Mouse (Mus musculus): Measurements from ENCODE around the gene Lamtor2.

Lamtor2 gene

DNA sequence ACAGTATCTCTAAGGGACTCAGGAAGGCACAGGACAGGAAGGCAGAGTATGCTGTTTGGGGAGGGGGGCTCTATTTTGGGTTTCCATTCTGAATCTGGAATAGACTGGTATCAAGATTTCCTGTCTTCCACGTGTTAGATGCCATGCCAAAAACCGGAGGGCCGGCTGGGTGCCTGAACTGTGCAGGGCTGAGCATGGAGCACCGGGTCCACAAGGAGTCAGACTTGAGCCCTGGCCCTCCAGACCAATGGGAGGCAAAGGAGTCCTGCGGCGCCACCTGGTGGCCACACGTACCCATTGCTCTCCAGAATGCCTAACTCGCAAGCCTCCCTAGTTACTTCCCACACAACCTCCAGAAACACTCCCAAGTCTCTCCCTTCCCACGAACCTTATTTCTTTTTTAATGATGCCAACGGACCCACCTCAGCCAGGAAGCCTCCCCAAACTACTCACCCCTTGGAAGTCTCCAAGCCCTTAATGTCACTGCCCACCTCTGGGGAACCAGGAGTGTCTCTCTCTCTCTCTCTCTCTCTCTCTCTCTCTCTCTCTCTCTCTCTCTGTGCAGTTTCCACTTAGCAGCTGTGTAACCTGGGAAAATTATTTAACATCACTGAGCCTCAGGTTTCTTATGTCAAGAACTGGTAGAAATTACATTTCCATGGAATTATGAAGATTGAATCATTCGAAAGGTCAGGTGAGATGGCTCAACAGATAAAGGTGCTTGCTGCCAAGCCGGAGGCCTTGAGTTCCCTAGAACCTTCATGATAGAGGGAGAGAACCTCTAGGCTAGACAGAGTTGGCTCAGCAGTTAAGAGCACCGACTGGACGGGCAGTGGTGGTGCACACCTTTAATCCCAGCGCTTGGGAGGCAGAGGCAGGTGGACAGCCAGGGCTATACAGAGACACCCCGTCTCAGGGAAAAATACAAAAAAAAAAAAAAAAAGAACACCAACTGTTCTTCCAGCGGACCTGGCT lies 26.4 kb downstream of the Lamtor2 start:
- peak; percentile 62 to 73 for DNase-seq (ENCODE audit: low spot score in 2 of 2)

DNA sequence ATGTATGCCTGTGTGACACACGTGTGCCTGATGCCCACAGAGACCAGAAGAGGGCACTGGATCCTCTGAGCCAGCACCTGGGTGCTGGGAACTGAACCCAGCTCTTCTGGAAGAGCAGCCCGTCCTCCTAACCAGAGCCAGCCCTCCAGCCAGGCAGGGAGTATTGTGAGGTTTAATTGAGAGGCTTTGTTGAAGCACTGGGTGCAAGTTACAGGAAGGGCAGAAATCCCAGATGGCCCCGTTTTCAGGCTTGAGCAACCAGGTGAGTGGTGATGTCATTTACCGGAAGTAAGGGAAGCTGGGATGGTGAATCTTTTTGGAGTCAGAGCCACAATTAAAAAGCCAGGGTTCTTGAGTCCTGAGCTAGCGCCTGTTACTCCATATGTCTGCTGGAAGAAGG lies 27.9 kb downstream of the Lamtor2 start:
- DNase-seq (ENCODE audit: low spot score in 2 of 2) = no peak

DNA sequence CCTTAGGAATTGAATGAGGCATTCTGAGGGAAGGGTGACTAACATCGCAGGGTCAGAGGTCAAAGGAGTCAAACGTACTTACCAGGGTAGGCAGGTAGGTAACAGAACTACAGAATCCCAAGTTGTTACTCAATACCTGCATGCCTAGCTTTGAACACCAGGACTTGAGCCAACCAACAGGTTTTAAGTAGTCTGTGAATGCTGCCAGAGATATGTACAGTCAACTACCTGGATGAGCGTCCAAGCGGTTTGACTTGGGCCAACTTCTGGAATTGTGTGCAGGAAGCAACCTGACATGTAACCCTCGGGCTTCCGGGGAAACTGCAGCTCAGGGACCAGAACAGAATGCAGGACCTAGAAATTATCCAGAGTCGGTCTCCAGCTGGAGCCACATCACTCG lies 29.8 kb downstream of the Lamtor2 start:
- no peak for DNase-seq (ENCODE audit: low spot score in 2 of 2)

DNA sequence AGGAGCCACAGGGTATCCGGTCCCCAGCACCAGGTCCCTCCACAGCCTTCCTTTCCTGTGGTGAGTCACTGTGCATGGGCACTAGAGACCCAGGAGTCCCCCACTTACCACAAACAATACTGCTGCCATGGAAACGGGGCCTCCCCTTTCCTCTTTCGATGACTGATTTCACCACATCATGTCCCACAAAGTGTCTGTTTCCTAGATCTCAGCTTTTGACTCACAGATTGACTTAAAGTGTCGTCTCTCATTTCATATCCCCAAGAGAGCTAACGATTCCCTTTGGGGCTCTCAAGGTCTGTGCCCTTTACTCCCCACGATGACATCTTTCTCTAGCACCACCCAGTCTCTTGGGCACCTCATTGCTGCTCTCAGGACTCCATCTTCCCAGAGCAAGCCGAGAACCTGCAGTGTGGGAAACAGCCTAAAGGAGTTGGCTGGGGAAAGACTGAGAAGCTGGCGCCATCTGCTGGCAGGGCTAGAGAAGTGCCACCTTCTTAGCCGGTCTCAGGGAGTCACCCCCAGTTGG lies 31.0 kb downstream of the Lamtor2 start:
- DNase-seq (ENCODE audit: low spot score in 2 of 2) = no peak

DNA sequence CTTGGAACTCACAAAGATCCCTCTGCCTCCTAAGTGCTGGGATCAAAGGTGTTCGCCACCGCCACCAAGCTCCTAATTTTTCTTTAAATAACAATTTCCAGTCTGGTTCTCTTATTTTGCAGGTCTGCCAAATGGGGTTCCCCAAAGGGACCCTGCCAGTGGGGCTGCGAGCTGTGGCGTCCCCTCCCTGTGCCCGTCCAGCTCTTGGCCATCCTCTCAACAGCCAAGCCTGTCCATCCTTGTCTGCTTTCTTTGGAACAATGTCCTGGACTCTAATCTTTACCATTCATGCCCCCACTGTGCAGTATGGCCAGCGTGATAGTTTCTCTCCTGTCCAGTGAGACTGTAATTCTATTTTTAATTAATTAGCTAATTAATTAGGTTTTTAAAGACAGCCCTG lies 31.7 kb downstream of the Lamtor2 start:
- DNase-seq (ENCODE audit: low spot score in 2 of 2) = no peak

DNA sequence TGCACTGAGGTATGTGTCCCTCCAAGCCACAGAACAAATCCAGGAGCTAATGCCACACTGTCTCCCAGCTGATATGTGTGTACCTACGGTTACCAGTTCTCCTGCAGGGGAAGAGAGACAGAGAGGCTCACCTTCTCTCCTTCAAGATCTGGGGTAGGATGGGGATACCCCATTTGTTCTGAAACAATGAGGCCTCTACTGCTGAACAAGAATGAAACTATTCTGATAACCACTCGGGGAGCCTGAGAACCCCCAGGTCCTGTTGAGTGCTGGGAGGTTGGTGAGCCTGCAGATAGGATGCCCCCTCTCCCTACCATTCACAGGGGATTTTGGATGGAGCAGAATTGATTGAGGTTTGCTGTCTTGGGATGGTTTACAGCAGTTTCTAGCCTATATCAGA lies 32.8 kb downstream of the Lamtor2 start:
- no peak for DNase-seq (ENCODE audit: low spot score in 2 of 2)

DNA sequence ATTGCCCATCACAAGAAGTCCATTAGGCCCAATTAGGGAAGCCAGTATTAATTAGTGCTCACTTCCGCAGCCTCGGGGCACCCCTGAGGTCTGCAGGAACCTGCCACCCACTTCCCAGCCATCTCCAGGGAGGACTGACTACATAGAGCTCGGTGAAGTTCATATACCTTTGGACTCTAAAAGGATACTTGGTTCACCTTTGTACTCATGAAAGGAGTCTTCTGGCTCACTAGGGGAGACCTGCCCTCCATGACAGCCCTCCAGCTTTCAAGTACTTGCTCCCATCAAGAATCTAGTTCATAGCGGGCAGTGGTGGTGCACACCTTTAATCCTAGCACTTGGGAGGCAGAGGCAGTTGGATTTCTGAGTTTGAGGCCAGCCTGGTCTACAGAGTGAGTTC lies 34.5 kb downstream of the Lamtor2 start:
- no peak for DNase-seq (ENCODE audit: low spot score in 2 of 2)

DNA sequence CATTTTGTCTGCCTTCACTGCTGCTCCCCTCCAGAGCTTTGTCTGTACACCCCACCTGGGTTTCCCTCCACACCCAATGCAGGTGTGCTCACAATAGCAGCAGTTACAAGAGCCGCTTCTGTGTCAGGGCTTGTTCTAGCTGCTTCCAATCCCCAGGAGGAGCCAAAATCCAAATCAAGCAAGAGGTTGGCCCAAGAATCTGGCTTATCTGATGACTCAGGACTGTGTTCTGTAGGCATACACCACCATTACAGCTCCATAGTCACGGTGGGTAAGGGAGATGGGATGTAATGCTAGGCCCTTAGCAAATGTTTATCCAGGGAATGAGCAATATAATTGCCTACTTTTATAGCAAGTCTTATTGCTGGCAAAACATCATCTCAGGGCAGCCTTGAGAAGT lies 36.5 kb downstream of the Lamtor2 start:
- no peak for DNase-seq (ENCODE audit: low spot score in 2 of 2)

DNA sequence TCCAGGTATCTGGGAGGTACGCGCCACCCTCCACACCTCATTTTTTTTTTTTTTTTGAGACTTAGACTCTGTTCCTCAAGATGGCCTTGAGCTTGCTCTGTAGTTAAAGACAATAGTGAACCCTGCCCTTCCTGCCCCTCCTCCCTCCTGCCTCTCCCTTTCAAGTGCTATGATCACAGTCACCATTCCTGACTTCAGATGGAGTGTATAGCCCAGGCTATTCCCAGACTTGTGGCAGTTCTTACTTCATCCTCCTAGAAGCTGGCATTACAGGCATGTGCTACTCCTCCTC lies 37.8 kb downstream of the Lamtor2 start:
- no peak for DNase-seq (ENCODE audit: low spot score in 2 of 2)

DNA sequence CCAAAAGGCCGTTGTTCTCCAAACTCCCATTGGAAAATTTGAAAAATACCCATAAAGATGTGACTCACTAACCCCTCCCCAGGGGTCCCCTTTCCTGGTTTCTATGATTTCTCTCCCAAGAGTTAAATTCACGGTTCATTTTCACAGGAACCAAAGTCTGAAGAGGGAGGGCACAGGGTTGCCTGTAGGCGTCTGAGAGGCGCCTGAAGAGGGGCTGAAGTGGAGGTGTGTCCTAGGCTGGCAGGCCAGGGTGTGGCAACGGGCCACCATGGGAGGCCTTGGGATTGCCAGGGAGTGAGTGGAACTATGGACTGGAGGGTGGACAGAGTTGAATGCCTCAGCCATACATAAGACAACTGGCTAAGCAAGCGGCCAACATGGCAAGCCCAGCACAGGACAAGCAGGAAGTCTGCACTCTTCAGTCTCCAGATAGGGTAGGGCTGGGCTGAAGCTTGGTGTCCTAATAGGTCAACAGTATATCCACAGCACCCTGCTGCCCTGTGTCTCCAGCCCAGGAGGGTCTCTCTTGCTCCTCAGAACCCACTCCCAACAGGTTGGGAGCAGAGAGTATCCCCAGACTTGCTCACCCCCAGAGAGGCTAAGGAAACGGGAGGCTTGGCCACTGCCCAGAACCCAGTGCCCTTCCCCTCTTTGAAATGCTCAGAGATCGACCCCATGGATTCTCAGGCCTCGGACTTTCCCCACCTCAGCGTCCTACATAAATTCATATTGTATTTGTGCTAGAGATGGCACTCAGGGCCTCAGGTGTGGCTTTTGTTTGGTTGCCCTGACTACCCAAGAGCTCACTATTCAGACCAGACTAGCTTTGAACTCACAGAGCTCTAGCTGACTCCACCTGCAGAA lies 38.4 kb downstream of the Lamtor2 start:
- no peak for DNase-seq (ENCODE audit: low spot score in 2 of 2)

DNA sequence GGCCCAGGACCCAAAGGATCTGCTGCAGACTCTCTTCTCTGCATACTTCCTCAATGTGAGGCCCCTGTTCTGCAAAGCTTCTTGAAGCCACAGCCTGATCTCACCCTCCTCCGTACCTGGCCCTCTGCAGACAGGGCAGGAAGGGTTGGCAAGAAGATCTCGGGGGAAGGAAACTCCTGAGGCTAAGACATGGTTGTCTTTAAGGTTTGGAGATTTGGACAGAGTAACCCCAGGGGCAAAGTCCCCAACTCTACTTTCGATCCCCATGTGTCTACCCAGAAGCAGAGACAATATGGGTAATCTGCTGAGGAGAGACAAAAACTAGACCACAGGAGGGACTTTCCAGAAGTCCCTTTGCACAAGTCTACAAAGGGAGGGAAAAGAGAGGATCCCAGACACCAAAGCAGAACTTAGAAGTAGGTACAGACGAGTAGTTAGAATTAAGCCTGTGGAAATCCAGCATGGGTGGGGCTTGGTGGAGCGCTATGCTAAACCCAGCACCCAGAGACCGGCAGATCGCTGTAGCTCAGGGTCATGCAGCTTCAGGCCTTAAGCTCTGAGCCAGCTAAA lies 39.2 kb downstream of the Lamtor2 start:
- no peak for DNase-seq (ENCODE audit: low spot score in 2 of 2)

DNA sequence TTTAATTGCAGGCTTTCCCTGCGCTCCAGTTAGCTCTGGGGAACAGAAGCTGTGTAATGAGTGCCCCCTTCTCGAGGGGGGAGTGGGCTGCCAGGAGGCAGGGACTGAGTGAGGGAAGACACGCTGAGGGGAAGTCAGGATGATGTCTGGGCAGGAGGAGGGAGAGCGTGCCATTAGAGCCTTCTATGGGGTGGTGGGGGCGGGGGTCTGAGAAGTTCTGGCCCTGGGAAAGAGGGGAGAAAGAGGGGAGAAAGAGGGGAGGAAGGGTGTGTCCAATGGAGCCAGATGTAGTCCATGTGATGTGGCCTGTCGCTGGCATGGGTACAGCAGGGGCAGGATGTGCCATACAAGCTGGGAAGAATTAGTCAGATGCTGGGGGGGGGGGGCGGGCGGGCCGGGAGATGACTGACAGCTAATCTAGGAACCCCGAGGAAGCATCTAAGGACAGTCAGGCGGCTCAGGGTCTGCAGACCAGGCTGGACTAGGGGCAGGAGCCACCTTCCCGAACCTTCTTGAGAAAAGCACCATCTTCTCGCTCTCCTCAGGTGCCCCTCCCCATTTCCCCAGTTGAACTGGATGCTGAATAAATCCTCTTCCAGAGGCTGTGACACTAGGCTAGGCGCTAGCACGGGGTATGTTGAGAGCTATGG lies 39.9 kb downstream of the Lamtor2 start:
- no peak for DNase-seq (ENCODE audit: low spot score in 2 of 2)

DNA sequence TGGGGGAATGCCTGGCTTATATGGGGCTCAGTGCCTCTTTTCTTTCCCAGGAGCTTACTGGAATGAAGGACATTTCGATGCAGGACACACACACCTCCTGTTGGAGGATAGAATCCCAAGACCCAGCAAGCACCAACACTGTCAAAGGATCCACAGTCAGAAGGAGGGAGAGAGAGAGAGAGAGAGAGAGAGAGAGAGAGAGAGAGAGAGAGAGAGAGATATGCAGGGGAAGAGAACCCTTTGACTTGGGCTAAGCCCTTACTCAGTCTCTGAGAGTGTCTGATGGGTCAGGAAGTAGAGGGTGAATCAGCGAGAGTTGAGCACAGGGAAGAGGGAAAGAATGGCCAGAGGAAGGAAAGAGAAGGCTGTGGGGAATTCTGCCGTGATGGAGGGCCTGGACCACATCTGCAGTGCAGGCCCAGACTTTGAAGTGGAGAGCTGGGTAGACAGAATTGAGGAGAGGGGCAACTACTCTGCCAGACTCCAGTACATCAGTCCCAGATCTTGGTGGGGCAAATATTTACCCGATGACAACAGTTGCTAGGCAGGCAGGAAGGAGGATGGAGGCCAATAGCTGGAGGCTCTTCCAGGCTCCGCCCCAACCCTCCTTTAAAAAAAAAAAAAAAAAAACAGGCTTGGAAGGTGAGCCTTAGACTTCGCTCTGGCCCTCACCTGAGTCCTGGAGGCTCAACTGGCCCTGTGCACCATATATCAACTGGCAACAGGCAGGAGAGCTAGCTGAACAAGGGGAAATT lies 40.6 kb downstream of the Lamtor2 start:
- DNase-seq (ENCODE audit: low spot score in 2 of 2) = no peak

DNA sequence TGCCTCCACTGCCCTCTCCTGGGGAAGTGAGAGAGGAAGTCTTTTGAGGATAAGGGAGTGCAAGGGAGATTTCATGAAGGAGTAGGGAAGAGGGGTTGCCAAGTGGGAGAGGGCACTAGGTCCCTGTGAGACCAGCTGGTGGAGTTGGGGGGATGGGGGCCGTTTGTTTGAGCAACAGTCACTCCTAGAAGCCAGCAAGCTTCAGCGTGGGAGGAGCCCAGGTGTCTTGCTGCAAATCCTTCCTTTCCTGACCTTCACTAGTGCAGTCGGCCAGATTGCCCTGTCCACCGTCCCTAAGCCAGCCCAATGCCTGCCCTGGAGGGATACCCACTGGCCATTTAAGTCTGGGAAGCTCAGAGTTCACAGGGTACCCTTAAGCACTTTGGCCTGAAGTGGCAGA lies 41.3 kb downstream of the Lamtor2 start:
- DNase-seq (ENCODE audit: low spot score in 2 of 2) = no peak

DNA sequence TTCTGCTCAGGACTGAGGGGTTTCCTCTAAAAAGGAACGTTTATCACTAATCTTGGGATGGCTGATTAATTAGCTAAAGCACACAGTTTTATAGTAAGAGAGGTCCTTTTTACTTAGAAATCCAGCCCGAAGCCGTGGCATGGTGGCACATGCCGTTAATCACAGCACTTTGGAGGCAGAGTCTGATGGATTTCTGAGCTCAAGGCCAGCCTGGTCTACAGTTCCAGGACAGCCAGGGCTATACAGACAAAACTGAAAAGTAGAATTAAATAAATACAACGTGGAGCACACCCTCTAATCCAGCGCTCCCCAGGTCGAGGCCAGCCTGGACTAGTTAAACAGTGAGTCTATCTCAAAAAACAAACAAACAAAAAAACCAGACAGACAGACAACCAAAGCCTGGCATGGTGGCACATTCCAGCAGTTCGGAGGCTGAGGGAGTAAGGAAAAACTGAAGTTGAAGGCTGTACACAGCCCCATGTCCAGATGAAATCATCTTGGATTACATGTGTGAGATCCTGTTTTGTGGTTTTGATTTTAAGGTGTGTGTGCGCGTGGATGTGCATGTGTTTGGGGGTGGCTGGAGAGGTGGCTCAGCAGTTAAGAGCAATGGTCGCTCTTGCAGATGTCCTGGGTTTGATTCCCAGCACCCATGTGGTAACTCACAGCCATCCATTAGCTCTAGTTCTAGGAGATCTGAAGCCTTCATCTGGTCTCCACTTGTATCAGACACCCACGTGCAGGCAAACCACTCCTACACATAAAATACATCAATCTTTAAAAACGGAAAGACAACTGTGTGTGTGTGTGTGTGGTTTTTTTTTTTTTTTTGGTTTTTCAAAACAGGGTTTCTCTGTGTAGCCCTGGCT lies 42.2 kb downstream of the Lamtor2 start:
- DNase-seq (ENCODE audit: low spot score in 2 of 2) = no peak

DNA sequence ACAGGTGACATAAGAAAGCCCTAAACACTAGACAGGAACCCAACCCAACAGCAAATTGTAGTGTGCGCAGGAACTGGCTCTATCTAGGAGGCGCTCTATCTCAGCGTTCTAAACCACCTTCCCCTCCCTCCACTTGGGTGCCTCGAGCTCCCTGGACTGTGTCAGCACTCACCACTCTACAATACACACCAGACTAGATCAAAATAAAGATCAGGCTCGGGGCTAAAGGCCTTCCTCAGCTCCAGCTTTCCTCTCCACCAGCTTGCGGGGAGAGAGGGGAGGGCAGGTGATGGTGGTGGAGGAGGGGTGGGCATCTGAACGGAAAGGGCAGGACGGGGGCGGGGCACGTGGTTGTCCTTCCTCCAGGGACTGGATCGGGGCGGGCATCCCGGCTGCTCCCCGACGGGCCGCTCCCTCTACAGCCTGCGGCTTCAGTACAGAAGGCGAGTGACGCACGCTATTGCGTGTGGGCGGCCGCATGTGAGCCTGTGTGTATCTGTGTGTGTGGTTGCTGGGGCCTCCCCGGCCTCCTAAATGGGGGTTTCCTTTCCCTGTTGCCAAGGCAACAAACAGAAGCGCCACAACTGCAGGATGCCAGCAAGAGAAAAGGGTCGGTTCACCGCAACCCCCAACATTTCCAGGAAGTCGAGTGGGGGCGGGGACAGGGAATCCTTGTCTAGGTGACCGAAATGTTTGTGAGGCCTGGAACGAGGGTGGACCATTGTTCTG lies 43.0 kb downstream of the Lamtor2 start, which contains the start of gene Lmna:
Gene Lmna (minus strand): TSS at position 265 of the 729 bp plus-strand sequence.
- DNase-seq (ENCODE audit: low spot score in 2 of 2) = peak; percentile 72 to 78

DNA sequence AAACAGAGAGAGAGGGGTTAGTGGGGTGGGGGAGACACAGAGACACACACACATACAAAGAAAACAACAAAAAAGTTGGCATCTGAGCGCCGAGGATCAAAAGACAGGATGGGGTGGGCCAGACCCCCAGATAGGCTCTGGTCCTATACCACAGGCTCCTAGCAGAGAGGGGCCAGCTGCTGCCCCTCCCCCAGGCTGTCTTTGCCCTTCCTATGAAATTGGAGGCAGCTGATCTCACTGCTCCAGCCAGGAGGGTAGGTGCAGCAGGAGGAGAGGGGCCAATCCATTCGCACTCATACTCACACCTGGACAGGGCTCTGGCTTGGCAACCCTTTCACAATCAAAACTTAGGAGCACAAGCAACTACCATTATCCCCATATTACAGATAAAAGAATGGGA lies 43.6 kb downstream of the Lamtor2 start:
- DNase-seq (ENCODE audit: low spot score in 2 of 2) = no peak

DNA sequence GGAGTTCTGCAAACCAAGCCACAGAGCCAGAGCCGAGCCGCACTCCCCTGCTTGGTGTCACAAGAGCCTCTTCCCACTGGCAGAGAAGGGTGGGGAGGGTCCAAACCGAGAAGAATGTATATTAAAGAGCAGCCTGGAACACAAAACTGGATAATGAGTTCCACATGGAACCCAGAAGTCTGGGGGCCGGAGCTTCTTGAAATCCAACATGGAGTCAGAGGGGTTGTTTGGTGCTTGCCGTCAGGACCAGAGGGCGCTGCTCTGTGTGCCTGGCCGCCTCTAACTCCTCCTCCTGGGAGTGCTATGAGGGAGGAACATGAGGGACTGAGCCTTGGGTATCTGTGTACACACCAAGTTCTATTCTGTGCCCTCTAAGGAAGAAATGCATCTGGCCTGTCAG lies 47.1 kb downstream of the Lamtor2 start:
- no peak for DNase-seq (ENCODE audit: low spot score in 2 of 2)

DNA sequence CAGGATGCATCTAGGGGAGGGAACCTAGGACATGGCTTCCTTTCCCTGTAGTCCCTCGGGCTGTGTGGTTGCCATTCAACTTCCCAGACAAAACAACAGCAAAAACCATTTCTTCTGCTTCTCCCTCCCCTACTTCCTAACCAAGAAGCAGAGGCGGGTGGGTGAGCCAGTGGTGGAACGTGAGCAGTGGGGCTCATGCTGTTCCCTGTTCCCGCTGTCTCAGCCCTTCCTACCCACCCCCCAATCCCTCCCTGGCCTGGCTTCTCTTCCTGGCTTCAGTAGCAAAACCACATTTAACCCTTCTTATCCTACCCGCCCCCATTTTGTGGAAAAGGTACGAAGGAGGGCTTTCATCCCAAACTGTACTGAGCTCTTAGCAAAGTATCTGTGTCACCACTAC lies 47.8 kb downstream of the Lamtor2 start:
- no peak for DNase-seq (ENCODE audit: low spot score in 2 of 2)

All from frontal cortex, postnatal 25 days (tissue).